Mouse (Mus musculus) v-Abl transformed pro-B cells (cell line): Measurements from ENCODE around the gene Sh3rf1.

Experiments used
- in situ Hi-C, 2 experiments: fragments of 400-800 bp; cut with MboI; formaldehyde crosslinking; loops; one replicate each; pipeline ENCODE4 v1.15.1; 2025; ENCODE audit not compliant: unreplicated experiment in 2 of 2

The Sh3rf1 gene

GRCm38 (mm10) chr8:61282303-61283168 is 58.9 kb downstream of the Sh3rf1 start:
- in situ Hi-C loops, result loop anchor here (10.0 kb wide), 2 partner anchors 202 to 298 kb away; partner anchors contain the start of genes Cbr4 (in 1 of the 2) and Clcn3 (in 1 of the 2)

- in situ Hi-C loops, result loop anchor here (10.0 kb wide), 2 partner anchors 201 to 299 kb away; partner anchors contain the start of genes Cbr4 (in 1 of the 2) and Clcn3 (in 1 of the 2)
These were observed 59.8 kb downstream of the Sh3rf1 start for GRCm38 (mm10) chr8:61283169-61284081.

- in situ Hi-C loops, result loop anchor here (5.0 to 10.0 kb wide), 4 partner anchors 59 to 301 kb away; partner anchors contain the start of genes Cbr4 (in 1 of the 2) and Clcn3 (in 1 of the 2)
These were observed 62.2 kb downstream of the Sh3rf1 start for GRCm38 (mm10) chr8:61285896-61286295.

GRCm38 (mm10) chr8:61286394-61286793 is 62.7 kb downstream of the Sh3rf1 start:
- in situ Hi-C loops, result loop anchor here (5.0 to 10.0 kb wide), 4 partner anchors 59 to 302 kb away; partner anchors contain the start of genes Cbr4 (in 1 of the 2) and Clcn3 (in 1 of the 2)

GRCm38 (mm10) chr8:61286795-61287385 is 63.2 kb downstream of the Sh3rf1 start:
- in situ Hi-C loops, result loop anchor here (5.0 to 10.0 kb wide), 4 partner anchors 60 to 302 kb away; partner anchors contain the start of genes Cbr4 (in 1 of the 2) and Clcn3 (in 1 of the 2)

- in situ Hi-C loops, result loop anchor here (5.0 to 10.0 kb wide), 4 partner anchors 61 to 303 kb away; partner anchors contain the start of genes Cbr4 (in 1 of the 2) and Clcn3 (in 1 of the 2)
These were observed 64.4 kb downstream of the Sh3rf1 start for GRCm38 (mm10) chr8:61288006-61288566.

- in situ Hi-C loops, result loop anchor here (5.0 to 10.0 kb wide), 4 partner anchors 61 to 304 kb away; partner anchors contain the start of genes Cbr4 (in 1 of the 2) and Clcn3 (in 1 of the 2)
These were observed 65.0 kb downstream of the Sh3rf1 start for GRCm38 (mm10) chr8:61288676-61289075.

- in situ Hi-C loops, result no loop called here
These were observed 71.4 kb downstream of the Sh3rf1 start for GRCm38 (mm10) chr8:61295040-61295439.

GRCm38 (mm10) chr8:61295441-61295840 is 71.8 kb downstream of the Sh3rf1 start:
- in situ Hi-C loops, result no loop called here

- in situ Hi-C loops, result no loop called here
These were observed 75.2 kb downstream of the Sh3rf1 start for GRCm38 (mm10) chr8:61298828-61299227.

- in situ Hi-C loops, result no loop called here
These were observed 77.8 kb downstream of the Sh3rf1 start for GRCm38 (mm10) chr8:61301298-61302028.

- in situ Hi-C loops, result no loop called here
These were observed 78.3 kb downstream of the Sh3rf1 start for GRCm38 (mm10) chr8:61302029-61302368.

- in situ Hi-C loops, result no loop called here
These were observed 81.9 kb downstream of the Sh3rf1 start for GRCm38 (mm10) chr8:61305451-61306070.

- in situ Hi-C loops, result no loop called here
These were observed 82.9 kb downstream of the Sh3rf1 start for GRCm38 (mm10) chr8:61306501-61307112.

GRCm38 (mm10) chr8:61308896-61309295 is 85.2 kb downstream of the Sh3rf1 start:
- in situ Hi-C loops, result no loop called here

- in situ Hi-C loops, result no loop called here
These were observed 86.1 kb downstream of the Sh3rf1 start for GRCm38 (mm10) chr8:61309530-61310402.

- in situ Hi-C loops, result no loop called here
These were observed 86.8 kb downstream of the Sh3rf1 start for GRCm38 (mm10) chr8:61310403-61310871.
